Mouse (Mus musculus) cerebellum, postnatal 36 days (tissue): ENCODE results near the gene Zfand3.

Experiments used
- DNase-seq, 2 experiments: peaks; one replicate each; pipeline ENCODE4 v3.0.0; 2021 to 2022; ENCODE audit warnings: mixed read lengths in 2 of 2

Gene Zfand3

DNA sequence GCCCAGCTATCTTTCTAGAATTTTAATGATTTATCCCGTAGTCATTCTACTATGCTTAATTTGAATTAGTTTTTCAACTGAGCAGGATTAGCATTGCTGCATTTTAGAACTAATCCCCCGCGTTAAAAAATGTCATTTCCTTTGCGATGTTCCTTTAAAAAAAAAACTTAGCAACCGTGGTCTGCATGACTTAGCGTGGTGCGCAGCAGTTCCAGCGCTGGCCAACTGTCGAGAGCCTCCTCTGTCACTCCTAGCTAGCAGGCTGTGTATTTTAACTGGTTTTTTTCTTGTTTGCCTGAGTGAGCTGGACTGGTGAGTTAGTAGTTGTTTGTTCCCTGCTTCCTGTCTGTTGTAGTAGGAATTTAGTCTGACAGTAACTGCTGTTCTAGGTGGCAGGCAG is 48.9 kb downstream of the Zfand3 start:
- DNase-seq = no peak

DNA sequence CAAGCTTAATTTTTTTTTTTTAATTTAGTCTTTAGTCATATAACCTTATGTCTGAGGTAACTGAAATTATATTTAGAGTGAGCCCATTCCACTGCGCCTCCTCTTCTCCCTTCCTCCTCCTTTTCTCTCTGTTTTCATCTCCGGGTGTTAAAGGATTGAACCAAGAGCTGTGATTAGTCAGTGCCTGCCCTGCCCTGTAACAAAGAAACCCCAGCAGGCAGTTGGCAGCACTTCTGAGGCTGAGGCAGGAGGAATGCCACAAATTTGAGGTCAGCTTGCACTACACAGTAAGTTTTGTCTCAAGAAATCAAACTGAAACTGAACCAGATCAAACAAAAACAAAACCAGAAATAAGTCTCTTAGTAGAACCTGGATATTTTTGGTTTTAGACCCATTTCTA is 49.3 kb downstream of the Zfand3 start:
- DNase-seq = no peak

DNA sequence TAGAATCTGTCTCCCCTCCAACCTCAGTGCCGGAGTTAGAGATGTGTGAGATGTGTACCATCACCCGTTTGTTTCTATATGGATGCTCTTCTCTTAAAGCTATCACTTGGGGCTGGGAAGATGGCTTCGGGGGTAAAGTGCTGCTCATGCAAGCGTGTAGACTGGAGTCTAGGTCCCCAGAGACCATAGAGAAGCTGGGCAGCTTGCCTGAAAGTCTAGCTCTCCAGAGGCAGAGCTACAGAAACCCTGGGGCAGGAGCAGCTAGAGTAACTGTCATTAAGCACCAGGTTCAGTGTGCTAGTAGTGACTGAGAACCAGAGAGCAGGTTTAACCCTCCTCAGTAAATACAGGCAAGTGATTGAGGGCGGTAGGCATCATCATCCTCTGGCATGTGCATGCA is 51.7 kb downstream of the Zfand3 start:
- no peak for DNase-seq

DNA sequence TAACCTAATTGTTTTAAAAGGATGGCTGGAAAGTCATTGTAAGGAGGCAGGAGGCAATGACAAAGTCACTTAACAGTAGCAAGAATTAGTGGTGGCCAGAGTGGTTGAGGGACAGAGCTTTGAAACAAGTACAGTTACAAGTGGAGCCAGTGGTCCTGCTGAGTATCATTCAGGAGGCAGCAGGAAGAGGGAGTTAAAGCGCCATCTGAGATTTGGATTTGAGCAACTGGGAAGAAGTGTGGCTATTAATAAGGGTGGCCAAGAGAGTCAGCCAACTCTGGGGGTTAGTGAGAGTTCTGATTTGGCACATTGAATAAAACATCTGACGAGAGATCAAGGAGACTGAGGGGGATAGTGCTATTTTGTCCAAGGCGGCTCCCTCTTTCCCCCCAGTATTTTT is 54.1 kb downstream of the Zfand3 start:
- DNase-seq = no peak

DNA sequence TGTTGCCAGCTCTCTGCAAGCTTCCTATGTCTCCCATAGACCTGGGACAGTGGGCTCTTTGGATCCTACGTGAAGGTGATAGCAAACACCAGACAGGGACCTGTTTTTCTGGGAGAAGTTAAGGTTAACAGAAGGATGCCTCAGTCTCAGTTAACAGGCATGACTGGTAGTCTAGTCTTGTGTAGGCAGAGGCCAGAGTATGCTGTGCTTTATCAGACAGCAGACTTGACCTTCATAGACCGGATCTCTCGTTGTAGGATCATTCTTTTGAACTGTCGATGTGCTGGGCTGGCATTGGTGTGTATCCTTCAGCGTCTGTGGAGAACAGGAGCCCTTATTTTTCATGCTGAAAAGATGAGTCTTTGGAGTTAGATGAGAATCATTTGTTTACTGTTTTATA is 54.5 kb downstream of the Zfand3 start:
- no peak for DNase-seq

DNA sequence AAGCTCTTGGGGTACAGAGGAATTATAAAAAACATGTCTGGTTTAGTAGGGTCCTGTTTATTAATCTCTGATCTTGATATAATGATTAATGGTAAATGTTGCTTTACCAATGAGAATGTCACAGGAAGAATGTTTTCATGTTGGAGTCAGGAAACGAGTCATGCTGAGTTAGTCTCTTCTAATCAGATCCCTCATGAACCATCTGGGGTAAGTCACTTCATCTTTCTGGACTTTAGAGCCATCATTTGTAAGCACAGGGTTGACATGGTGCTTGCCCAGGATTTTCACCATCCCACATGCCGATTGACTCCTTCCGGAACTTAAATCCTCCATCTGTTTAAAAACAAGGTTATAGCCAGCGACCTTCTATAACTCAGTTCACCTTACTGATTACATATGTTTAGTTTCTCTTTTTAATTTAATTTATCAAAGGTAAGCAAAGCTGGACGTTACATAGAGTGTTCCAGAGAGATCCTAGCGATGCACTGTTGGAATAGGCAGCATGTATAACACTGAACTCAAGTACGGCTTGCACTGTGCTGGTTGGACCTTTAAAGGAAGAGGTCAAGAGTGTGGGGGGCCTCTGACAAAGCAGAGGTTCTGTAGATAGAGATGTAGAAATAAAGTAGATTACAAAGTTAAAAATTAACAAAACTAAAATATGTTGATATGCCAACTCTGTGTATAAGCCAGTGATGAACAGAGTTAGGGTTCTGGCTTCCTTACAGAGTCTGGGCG is 56.7 kb downstream of the Zfand3 start:
- no peak for DNase-seq

DNA sequence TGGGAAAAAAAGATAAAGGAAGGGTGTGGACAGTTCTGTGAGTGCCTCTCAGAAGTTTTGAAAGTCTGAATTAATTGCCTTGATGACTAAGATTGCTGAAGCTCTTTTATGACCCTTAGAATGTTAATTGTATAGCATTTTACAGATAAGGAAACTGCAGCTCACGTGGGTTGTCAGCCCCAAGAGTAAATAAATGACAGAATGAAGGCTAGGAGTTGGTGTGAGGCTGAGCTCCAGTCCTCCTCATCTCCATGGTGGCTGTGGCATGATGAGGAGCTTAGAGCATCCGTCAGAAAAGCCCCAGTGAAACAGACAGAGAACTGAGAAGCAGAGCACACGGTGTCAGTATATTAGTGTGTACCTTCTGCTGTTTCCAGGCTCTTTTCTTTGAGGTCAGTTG is 59.3 kb downstream of the Zfand3 start:
- no peak for DNase-seq

DNA sequence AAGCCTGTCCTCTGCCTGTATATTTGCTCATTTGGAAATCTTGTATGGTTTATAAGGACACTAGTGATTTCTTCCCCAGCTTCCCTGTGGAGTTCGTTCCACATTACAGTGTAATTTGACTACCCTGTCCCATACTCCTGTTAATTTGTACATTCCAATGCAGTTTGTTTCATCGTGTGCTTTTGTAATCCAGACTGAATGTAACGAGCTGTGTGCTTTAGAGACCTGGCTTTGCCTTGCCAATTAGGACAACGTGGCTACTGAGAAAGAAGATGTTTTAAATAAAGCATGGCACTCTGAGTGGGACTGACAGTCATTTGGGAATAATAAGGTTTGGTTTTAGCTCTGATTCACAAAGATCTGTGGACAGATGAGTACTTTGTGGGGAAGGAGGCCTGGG is 60.2 kb downstream of the Zfand3 start:
- no peak for DNase-seq

DNA sequence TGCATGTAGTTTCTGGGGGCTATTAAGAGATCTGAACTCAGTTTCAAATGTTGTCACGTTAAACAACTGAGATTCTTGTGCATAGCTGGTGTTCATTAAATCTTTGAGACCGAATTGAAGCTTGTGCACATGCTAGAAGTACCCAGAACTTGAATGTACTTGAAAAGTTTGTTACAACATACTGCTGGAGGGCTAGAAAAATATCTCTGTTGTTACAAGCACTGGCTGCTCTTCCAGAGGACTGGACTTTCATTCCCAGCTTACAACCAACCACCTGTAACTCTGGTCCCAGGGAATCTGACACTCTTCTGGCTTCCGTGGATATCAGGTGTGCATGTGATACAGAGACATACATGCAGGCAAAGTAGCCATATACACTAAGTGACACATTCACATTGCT is 65.2 kb downstream of the Zfand3 start:
- DNase-seq = no peak

DNA sequence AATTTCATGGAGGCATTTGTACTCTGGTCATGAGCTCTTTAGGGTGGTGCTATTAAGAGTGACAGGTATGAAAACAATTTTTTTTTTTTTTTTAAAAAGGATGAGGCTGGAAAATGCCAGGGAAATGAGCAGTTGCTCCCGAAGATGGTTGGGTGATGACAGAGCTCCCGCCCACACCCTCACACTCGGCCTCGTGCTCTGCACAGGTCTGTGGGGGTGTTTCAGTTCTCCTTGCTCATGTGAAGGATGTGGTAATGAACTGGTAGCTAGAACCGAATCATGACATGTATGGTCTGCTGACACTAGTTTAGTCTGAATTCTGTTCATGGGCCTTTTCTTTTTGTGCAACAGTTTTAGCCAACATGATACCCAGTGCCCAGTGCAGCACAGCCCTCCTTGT is 66.1 kb downstream of the Zfand3 start:
- DNase-seq = no peak

DNA sequence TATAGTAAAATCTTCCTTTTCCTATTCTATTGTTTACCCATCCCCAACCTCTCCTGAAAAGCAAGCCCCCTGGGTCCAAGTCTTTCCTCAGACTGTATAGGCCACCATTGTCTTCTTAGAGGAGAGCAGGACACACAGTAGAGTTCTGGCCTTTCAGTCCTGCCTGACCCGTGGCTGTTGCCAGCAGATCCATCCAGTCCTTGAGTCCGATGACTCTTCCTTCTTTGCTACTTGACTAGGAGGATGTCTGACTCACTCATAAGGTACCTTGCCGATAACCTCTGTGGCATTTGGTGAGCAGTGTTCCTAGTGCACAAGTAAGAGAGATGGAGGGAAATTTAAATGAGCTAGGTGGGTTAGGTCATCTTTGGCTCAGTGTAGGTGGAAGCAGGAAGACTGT is 68.1 kb downstream of the Zfand3 start:
- DNase-seq = no peak

DNA sequence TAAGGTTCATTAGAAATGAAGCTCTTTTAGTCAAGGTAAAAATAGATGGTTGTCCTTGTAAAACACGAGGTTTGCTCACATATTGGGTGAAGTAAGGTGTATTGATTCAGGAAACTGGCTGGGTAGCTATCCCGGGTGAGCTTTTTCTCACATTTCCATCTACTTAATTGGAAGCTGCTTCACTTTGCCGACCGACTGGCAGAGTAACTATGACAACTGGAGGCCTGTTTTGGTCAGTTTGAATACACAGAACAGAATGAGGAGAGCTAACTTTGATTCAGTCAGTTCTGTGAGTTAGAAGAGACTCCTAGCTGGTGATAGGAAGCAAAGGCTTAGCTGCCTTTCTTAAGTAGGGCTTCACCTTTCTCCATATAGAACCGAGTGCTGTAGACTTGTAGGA is 71.4 kb downstream of the Zfand3 start:
- DNase-seq = no peak

DNA sequence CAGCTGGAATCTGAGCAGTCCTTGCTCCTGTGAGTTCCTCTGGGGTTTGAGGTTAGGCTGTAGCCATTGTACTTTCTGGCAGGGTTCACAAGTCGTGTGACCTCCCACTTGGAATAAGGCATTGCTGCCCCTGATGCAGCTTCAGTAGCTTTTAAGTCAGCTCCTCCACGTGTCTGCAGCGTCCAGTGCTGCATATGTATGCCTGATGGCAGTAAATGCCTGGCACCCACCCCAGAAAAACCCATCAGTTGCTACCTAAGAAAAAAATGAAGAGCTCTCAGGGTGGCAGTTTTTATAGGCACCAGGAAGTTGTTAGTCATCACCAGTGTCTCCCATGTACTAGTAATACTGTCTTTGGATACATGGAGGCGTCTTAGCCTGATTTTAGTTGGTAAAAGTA is 79.5 kb downstream of the Zfand3 start:
- peak in 1 of 2 experiments; percentile 19 for DNase-seq

DNA sequence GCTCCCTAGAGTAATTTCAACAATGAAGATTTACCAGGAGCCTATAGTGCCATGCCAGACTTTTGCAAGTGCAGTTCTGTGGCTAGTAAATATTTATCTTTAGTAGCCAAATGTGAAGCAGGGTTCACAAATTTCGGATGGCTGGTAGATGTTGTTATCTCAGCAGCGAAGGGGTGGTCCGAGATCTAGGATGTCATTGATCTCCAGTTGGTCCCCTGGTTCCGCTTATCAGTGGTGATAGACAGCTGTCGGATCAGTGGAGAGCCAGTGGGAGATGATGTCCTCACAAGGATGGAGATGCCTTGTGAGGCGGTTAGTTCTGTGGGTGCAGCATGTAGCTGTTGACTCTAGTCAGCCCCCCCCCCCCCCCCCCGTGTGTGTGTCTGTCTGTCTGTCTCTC is 82.2 kb downstream of the Zfand3 start:
- DNase-seq = no peak

DNA sequence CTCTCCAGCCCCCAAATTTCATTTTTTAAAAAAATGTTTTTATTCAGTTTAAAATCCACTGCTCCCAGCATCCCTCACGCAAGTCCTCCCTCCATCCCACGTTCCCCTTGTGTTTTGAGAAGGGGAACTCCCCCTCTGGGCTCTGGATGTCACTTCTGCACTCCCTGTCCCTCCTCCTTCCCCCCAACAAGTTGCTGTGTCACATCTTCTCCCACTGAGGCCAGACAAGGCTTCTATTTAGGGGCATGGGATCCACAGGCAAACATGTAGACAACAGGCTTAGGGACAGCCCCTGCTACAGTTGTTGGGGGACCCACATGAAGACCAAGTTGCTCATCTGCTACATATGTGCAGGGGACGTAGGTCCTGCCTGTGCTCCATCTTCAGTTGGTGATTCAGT is 83.9 kb downstream of the Zfand3 start:
- no peak for DNase-seq

DNA sequence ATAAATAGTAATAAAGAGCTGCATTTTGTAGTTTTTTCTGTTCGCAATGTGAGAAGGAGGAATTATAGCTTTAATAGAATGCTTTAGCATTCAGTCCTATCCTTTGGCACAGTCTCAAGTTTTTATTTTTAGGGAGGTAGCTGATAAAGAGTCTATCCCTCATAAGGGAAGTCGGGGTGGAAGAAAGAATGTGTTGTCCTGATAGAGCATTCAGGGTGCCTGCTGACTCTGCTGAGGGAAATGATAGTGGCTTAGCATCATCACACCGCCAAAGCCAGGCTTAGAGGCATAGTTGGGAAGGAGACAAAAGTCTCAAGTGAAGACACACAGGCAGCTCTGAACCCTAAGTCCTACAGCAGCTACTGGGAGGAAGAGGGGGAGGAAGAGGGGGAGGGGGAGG is 85.9 kb downstream of the Zfand3 start:
- DNase-seq = no peak

DNA sequence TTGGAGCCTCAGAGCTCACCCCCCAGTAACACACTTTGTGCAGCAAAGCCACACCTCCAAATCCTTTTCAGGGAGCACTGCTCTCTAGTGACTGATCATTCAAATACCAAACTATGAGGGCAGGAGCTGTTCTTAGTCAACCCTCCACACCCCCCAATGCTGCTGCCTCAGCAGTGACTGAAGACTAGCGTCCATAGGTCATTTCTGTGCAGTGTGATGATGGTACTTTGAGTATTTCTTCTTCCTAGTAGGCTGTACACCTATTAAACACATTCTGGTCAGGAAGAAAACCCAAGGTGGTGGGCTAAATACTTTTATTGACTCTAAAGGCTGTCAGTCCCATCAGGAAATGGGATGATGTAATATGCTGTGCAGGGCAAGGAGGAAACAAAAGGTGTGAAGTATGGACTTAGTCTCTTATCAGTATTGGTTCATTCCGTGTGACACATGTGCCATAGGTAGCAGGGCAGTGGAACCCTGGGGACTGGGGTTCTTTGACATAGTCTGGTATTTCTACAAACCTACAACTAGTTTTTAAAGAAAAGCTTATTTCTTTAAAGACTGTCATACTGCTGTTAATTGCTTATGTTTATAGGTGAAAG is 88.7 kb downstream of the Zfand3 start:
- DNase-seq = no peak

DNA sequence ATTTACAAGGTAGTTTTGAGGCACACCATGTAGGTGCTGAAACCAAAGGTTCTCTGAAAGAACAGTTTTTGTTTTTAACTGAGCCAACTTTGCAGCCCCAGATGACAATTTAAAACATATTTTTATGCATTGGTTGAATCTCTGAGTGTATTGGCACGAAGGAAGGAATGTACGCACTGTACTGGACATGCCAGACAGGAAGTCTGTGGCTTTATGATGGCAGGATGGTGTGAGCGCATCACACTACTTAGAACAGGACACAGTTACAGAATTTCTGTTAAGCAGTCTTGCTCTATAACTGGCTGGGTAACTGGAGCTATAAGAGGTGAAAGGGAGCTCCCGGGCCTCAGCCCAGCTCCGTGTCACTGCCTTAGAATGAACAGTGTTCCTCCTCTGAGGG is 92.6 kb downstream of the Zfand3 start:
- DNase-seq = no peak

DNA sequence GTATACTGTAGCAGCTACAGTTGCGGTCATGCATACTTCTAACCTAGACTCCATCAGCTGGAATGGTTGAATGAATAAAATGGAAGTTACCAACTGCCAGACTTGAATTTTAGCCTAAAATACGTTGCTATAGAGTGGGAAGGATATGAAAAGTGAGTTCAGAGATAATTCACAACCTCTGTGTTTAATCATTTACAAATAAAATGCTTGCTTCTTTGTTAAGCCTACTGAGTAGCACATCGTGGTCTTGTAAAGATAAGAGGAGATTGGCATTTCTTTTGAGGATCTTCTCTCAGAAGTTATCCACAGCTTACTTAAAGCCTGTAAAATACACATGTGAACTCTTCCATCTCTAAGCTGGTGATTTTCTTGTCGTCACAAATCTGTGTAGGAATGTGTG is 93.1 kb downstream of the Zfand3 start:
- DNase-seq = no peak

DNA sequence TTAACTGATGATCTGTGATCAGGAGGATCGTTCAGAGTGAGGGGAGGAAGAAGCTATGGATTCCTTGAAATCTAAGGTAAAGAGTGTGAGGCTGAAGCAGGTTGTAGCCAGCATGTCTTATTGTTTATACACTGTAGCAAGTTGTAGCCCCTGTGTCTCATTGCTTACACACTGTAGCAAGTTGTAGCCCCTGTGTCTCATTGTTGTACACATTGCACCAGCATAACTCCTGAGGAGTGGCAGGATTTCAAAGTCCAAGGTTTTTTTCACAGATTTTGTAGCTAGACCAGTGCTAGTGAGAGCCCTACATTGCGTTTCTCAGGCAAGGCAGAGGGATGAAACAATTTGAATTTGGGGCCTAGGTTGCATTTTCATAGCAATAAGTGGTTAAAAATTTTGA is 95.1 kb downstream of the Zfand3 start:
- no peak for DNase-seq

DNA sequence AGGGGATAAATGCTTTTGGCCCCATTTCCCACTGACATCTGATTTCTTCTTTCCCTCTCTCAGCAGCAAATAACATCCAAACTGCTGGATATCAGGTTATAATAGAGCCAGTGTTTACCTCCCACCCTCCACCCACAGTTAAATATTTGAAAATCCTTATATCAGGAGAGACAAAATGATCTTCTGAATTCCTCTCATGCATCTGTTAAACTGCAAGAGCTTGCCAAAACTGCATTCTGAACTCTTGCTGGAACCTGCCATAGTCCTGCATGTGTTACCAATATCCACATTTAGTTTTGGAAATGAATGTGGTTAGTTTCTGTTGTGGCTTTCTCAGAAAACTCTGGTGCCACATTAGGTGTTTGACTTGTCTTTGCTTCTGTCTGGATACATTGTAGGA is 97.3 kb downstream of the Zfand3 start:
- no peak for DNase-seq

DNA sequence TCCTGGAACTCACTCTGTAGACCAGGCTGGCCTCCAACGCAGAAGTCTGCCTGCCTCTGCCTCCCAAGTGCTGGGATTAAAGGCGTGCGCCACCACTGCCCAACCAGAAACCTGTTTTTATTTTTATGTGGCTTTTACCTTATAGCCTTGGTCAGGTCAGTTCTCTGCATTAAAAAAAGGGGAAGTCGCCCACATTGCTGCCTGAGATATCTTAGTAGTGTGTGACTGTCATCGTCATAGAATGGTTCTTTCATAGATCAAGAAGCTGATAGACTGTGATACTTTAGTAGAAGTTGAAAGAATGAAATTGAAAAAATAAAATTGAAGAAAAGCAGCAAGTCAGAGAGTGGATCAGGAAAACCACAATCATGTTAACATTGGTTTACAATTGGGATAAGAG is 98.5 kb downstream of the Zfand3 start:
- DNase-seq = no peak

DNA sequence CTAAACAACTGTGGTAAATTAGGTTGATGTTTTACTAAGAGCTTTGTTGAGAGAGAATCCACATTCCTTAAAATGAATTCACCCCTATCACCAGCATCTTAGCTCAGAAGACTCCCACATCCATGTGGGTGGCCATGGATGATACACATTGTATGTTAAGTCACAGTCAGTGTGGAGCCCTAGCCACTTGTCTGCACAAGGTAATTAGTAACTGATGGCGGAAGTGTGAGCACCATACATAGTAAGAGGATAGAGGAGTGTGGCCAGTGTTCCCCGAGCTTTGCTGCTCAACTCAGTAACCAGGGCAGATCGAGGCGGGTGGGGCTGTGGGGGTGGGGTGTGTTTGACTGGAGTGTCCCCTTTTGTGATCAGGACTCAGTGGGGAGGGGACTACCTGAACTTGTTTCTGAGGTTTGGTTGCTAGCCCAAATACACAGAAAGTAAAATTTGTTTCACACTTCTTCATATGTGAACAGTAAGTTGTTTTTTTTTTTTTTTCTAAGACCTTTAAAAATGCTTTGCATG is 99.2 kb downstream of the Zfand3 start:
- no peak for DNase-seq

DNA sequence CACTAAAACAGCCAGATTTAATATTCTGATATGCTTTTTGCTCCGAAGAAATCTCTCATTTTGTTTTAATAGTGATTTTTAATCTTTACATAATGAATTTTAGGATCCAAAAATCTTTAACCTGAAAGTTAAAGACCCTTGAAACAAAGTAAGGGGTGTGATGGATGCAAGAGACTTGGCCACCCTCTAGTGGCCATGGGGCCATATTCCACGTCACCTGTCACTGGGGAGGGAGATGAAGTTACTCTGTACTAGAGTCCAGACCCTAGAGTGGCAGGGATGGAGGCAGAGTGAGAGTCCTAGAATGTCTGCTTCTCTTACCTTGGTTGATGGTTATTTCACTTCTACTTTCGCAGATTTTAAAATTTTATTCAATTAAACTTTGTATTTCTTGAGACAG is 100.8 kb downstream of the Zfand3 start:
- DNase-seq = no peak

DNA sequence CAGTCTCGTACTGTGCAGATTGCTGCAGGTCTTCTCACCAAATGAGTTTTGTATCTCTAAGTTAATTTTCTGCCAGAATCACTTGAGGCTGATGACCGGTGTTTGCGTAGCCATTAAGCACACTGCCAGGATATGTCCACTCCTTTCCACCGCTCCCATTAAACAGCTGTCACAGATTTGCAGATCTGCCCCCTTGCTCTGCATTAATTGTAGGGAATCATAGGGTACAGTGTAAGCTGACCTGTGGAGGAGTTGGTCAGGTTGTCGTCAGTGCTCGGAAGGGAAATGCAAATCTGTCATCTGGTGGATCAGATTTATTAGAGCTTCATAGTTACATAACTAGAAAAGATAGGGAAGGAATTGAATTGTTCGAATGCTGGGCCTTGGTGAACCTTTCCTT is 106.1 kb downstream of the Zfand3 start:
- no peak for DNase-seq
